Mouse (Mus musculus): ENCODE data around the gene Gna13.
A peak's percentile ranks its signal among the peaks of the same experiment; 100 is the strongest.

DNA sequence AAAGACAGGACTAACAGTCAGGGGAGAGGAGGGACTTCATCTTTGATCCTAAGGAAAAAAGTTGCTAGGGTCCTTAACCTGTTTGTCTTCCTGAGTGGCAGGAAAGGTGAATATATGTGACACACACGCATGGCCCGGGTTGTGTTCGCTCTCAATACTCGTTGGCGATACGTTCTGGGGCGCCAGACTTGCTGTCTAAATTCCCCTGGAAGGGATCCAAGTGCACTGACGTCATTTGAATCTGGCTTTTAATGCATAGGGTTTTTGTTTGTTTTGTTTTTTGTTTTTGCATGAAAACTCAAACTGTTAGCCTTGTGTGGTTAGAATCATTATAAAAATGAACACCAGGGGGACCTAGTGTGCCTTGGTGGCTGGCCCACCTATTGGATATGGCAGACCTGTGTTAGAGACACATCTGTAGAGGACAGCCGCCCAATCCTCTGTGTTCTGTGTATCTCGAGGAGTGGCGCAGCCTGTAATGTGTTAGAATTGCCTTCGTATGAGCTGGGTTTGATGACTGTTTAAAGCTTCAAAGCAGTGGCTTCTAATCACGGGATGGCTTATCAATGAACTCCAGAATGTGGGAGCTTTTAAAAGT, 82.9 kb downstream of the Gna13 start:
- TF ChIP-seq CTCF (IDR thresholded peaks at IDR 0.05; ENCODE audit: borderline replicate concordance, insufficient read depth, low read length) (peak; percentile 37; the same call in 1 of the 2 replicates), POLR2A (IDR thresholded peaks at IDR 0.05; ENCODE audit: low read depth, low read length) (no peak)
